Mouse (Mus musculus) heart, embryonic 16.5 days (tissue): ENCODE results near the gene Cachd1. TPM values are rescaled to one million over a fixed set of nuclear protein-coding genes. Genes with fewer than 3 reads are reported as not detected.

Experiments used
- ATAC-seq: fragments of 200-750 bp; cut with Nextera tagmentation; replicated peaks from 2 replicates; pipeline ENCODE4 v1.8.0; 2017; ENCODE audit warnings: moderate number of reproducible peaks; ENCODE audit not compliant: insufficient read depth, low FRiP score; ENCODE audit errors: extremely low read depth
- H3K27ac ChIP-seq: fragments of 300-500 bp; sonication (generic); 2 replicates; pipeline ENCODE4 v1.5.1; 2014; ENCODE audit warnings: mild to moderate bottlenecking, low read length, control low read depth, moderate library complexity
- H3K27me3 ChIP-seq: fragments of 300-500 bp; sonication (generic); 2 replicates; pipeline ENCODE4 v1.6.1; 2014; ENCODE audit warnings: low read length, mixed read lengths; ENCODE audit not compliant: control insufficient read depth, insufficient read depth
- H3K36me3 ChIP-seq: fragments of 300-500 bp; sonication (generic); 2 replicates; pipeline ENCODE4 v1.6.1; 2014; ENCODE audit not compliant: control insufficient read depth, insufficient read depth
- H3K4me1 ChIP-seq: fragments of 300-500 bp; sonication (generic); 2 replicates; pipeline ENCODE4 v1.6.1; 2014; ENCODE audit warnings: low read length, mixed read lengths; ENCODE audit not compliant: control insufficient read depth, insufficient read depth
- H3K4me2 ChIP-seq: fragments of 300-500 bp; sonication (generic); 2 replicates; pipeline ENCODE4 v1.6.1; 2014; ENCODE audit warnings: low read depth, mild to moderate bottlenecking, control low read depth, low read length
- H3K4me3 ChIP-seq: fragments of 300-500 bp; sonication (generic); 2 replicates; pipeline ENCODE4 v1.5.1; 2014; ENCODE audit warnings: mild to moderate bottlenecking, control low read depth, low read length
- H3K9ac ChIP-seq: fragments of 300-500 bp; sonication (generic); 2 replicates; pipeline ENCODE4 v1.6.1; 2014; ENCODE audit warnings: low read length, control low read depth
- H3K9me3 ChIP-seq: fragments of 300-500 bp; sonication (generic); replicated peaks from 2 replicates; pipeline ENCODE4 v1.6.1; 2016; ENCODE audit warnings: low read length; ENCODE audit not compliant: control insufficient read depth
- WGBS: fragments of 180-500 bp; shearing (Covaris S2); extraction: QIAGEN DNeasy Blood & Tissue Kit; methylation state at CpG from one replicate; pipeline ENCODE4 v1.1.7; 2014; 5-methylcytosine and 5-hydroxymethylcytosine counted together
- polyA plus RNA-seq: library from polyadenylated mRNA; unstranded; fragments of >200 nt; fragmentation: Nextera tagmentation; extraction: Ambion mirVana; gene quantifications from 2 replicates; pipeline ENCODE4 v1.2.1, GENCODE M21; 2015

Gene Cachd1
- polyA plus RNA-seq, 1 experiment from 2014 or later = 4.6 TPM

- Histone ChIP-seq H3K9me3 (peaks cover 6% of the 10 kb centered on the region), H3K4me3 (no peak overlapping the region), H3K27me3 (no peaks in the 10 kb centered on the region), H3K4me2 (no peak overlapping the region), H3K27ac (no peak overlapping the region), H3K9ac (no peak overlapping the region), H3K4me1 (no peaks in the 10 kb centered on the region), H3K36me3 (no peaks in the 10 kb centered on the region)
- ATAC-seq = no peak
- WGBS = 83% methylated on average over 4 of the region's 4 CpGs
Measured at GRCm38 (mm10) chr4:101017806-101018205, 241.3 kb downstream of the Cachd1 start.

GRCm38 (mm10) chr4:101020596-101020995 lies 244.1 kb downstream of the Cachd1 start, which contains the start of gene Gm10577:
Gene Gm10577, minus strand, starts transcription at chr4:101020696.
- no peak within 1 kb of the TSS for H3K27ac ChIP-seq
- H3K4me1 ChIP-seq = no peaks in the 10 kb centered on the region
- no peaks in the 10 kb centered on the region for H3K36me3 ChIP-seq
- no peak within 1 kb of the TSS for H3K4me3 ChIP-seq
- H3K9me3 ChIP-seq = peaks cover 8% of the 10 kb centered on the region
- H3K27me3 ChIP-seq = no peaks in the 10 kb centered on the region
- H3K9ac ChIP-seq = no peak within 1 kb of the TSS
- 72% methylated on average over 4 of the region's 4 CpGs for WGBS
- no peak for ATAC-seq
- H3K4me2 ChIP-seq = no peak within 1 kb of the TSS

- 71% methylated on average over 5 of the region's 5 CpGs for WGBS
- peaks cover 8% of the 10 kb centered on the region for H3K9me3 ChIP-seq
- H3K4me2 ChIP-seq = no peak overlapping the region
- no peaks in the 10 kb centered on the region for H3K27me3 ChIP-seq
- H3K36me3 ChIP-seq = no peaks in the 10 kb centered on the region
- H3K4me1 ChIP-seq = no peaks in the 10 kb centered on the region
- no peak overlapping the region for H3K27ac ChIP-seq
- H3K9ac ChIP-seq = no peak overlapping the region
- ATAC-seq = no peak
- no peak overlapping the region for H3K4me3 ChIP-seq
Measured at GRCm38 (mm10) chr4:101026566-101026965, 250.1 kb downstream of the Cachd1 start.

GRCm38 (mm10) chr4:101026995-101027394 lies 250.5 kb downstream of the Cachd1 start:
- no peak overlapping the region for H3K9ac ChIP-seq
- H3K9me3 ChIP-seq = peaks cover 8% of the 10 kb centered on the region
- H3K4me1 ChIP-seq = no peaks in the 10 kb centered on the region
- ATAC-seq = no peak
- H3K27me3 ChIP-seq = no peaks in the 10 kb centered on the region
- no peak overlapping the region for H3K27ac ChIP-seq
- WGBS = 75% methylated on average over 2 of the region's 2 CpGs
- H3K36me3 ChIP-seq = no peaks in the 10 kb centered on the region
- no peak overlapping the region for H3K4me3 ChIP-seq
- no peak overlapping the region for H3K4me2 ChIP-seq

GRCm38 (mm10) chr4:101027852-101028411 lies 251.5 kb downstream of the Cachd1 start:
- 81% methylated on average over 9 of the region's 9 CpGs for WGBS
- H3K4me3 ChIP-seq = no peak overlapping the region
- H3K27me3 ChIP-seq = no peaks in the 10 kb centered on the region
- peaks cover 5% of the 10 kb centered on the region for H3K9me3 ChIP-seq
- ATAC-seq = no peak
- H3K27ac ChIP-seq = no peak overlapping the region
- H3K9ac ChIP-seq = no peak overlapping the region
- no peaks in the 10 kb centered on the region for H3K36me3 ChIP-seq
- no peaks in the 10 kb centered on the region for H3K4me1 ChIP-seq
- no peak overlapping the region for H3K4me2 ChIP-seq

- Histone ChIP-seq H3K4me3 (no peak overlapping the region), H3K36me3 (no peaks in the 10 kb centered on the region), H3K27ac (no peak overlapping the region), H3K4me1 (no peaks in the 10 kb centered on the region), H3K9ac (no peak overlapping the region), H3K9me3 (no peaks in the 10 kb centered on the region), H3K4me2 (no peak overlapping the region), H3K27me3 (no peaks in the 10 kb centered on the region)
- 63% methylated on average over 3 of the region's 3 CpGs for WGBS
- ATAC-seq = no peak
Measured at GRCm38 (mm10) chr4:101033047-101033446, 256.6 kb downstream of the Cachd1 start.

- 65% methylated on average over 5 of the region's 5 CpGs for WGBS
- Histone ChIP-seq H3K4me2 (no peak overlapping the region), H3K9me3 (no peaks in the 10 kb centered on the region), H3K4me1 (no peaks in the 10 kb centered on the region), H3K27ac (no peak overlapping the region), H3K4me3 (no peak overlapping the region), H3K36me3 (no peaks in the 10 kb centered on the region), H3K9ac (no peak overlapping the region), H3K27me3 (no peaks in the 10 kb centered on the region)
- ATAC-seq = no peak
Measured at GRCm38 (mm10) chr4:101035131-101035530, 258.7 kb downstream of the Cachd1 start.

- no peak overlapping the region for H3K27ac ChIP-seq
- no peak overlapping the region for H3K9ac ChIP-seq
- no peaks in the 10 kb centered on the region for H3K27me3 ChIP-seq
- H3K4me1 ChIP-seq = no peaks in the 10 kb centered on the region
- H3K4me2 ChIP-seq = no peak overlapping the region
- ATAC-seq = no peak
- 72% methylated on average over 7 of the region's 7 CpGs for WGBS
- H3K9me3 ChIP-seq = no peaks in the 10 kb centered on the region
- no peak overlapping the region for H3K4me3 ChIP-seq
- no peaks in the 10 kb centered on the region for H3K36me3 ChIP-seq
Measured at GRCm38 (mm10) chr4:101037156-101037555, 260.7 kb downstream of the Cachd1 start.

- H3K36me3 ChIP-seq = no peaks in the 10 kb centered on the region
- 76% methylated on average over 2 of the region's 2 CpGs for WGBS
- no peaks in the 10 kb centered on the region for H3K4me1 ChIP-seq
- no peaks in the 10 kb centered on the region for H3K27me3 ChIP-seq
- no peak overlapping the region for H3K27ac ChIP-seq
- H3K9me3 ChIP-seq = no peaks in the 10 kb centered on the region
- H3K9ac ChIP-seq = no peak overlapping the region
- no peak overlapping the region for H3K4me2 ChIP-seq
- ATAC-seq = no peak
- H3K4me3 ChIP-seq = no peak overlapping the region
Measured at GRCm38 (mm10) chr4:101043691-101044090, 267.2 kb downstream of the Cachd1 start.
